Mouse (Mus musculus) monocyte, adult 5-6 weeks (primary cell): Measurements from ENCODE around the gene Grin1. TPM values are rescaled to one million over a fixed set of nuclear protein-coding genes. Genes with fewer than 3 reads are reported as not detected.

Source experiments
- ATAC-seq: fragments of 153-309, 156-312 bp; replicated peaks from 2 replicates; pipeline ENCODE4 v1.8.0; 2017; ENCODE audit warnings: mild to moderate bottlenecking; ENCODE audit not compliant: low TSS enrichment, insufficient number of reproducible peaks, severe bottlenecking, poor library complexity, low FRiP score
- total RNA-seq: library from RNA; stranded (forward); fragments of 200-1000, 200-491, 200-594 nt; gene quantifications from 3 replicates; pipeline ENCODE4 v1.2.3, GENCODE M21; 2017

Grin1 gene
- total RNA-seq, result 0.49 TPM in 1 of 3 replicates, not detected in the others

GRCm38 (mm10) chr2:25318971-25319773 is at the start of gene Grin1:
Gene Grin1 (minus strand): TSS chr2:25319187.
- ATAC-seq, result peak; percentile 52; the same call in 1 of the 2 replicates

DNA sequence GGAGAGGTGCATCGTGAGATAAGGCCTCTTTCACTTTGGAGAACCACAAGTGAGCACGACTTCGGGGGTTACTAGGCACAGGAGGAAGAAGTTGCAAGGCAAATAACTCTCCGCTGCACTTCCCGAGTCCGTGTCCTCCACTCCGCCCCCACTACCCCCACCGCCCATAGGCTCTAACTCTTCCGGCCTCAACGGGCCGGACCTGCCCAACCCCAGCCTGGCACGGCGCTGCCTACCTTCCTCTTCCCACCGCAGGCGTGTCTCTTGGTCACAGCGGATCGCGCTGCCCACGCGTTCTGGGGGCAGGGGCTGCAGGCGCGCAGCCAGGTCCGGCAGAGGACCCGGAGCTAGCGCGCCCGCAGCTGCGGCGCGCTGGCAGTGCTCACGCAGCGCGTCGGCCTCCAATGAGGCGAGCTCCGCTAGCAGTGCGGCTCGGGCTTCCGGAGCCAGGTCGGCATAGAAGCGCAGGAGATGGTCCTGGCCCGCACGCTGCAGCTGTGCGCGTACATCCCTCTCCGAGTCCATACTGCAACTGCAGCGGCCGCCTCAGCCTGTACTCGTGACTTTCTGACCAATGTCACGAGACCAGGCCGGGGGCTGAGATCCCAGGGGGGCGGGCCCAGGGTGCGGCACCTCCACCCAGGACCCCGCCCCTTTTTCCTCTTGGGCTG is 46.2 kb upstream of the Grin1 start, which contains the start of gene Uap1l1:
Gene Uap1l1 (minus strand): TSS at position 592 of the 671 bp plus-strand sequence.
- ATAC-seq, result peak; percentile 55

- 0 out of 2 replicates have a peak, but pooled peaks have one; percentile 4 for ATAC-seq
Observed at GRCm38 (mm10) chr2:25364761-25365090, 45.7 kb upstream of the Grin1 start.

DNA sequence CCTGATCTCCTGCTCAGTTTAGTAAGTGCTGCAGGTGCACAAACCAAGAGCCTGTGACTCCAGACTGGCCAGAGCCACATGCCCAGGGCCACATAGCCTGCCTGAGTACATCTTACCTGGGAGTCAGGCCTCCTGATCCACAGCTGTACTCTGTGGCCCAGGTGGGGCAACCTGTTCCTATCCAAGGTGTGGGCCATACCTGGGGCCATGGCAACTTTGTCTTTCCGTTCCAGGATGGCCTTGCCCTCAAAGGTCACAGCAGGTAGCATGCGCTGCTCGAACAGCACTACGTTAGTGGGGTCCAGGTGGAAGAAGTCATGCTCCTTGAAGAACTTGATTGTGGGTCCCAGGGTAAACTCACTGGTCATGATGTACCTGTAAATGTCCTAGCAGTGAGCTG is 45.3 kb upstream of the Grin1 start:
- ATAC-seq, result no peak

- no peak for ATAC-seq
Observed at GRCm38 (mm10) chr2:25363478-25364178, 44.6 kb upstream of the Grin1 start.

- no peak for ATAC-seq
Observed at GRCm38 (mm10) chr2:25359848-25360247, 40.9 kb upstream of the Grin1 start.

DNA sequence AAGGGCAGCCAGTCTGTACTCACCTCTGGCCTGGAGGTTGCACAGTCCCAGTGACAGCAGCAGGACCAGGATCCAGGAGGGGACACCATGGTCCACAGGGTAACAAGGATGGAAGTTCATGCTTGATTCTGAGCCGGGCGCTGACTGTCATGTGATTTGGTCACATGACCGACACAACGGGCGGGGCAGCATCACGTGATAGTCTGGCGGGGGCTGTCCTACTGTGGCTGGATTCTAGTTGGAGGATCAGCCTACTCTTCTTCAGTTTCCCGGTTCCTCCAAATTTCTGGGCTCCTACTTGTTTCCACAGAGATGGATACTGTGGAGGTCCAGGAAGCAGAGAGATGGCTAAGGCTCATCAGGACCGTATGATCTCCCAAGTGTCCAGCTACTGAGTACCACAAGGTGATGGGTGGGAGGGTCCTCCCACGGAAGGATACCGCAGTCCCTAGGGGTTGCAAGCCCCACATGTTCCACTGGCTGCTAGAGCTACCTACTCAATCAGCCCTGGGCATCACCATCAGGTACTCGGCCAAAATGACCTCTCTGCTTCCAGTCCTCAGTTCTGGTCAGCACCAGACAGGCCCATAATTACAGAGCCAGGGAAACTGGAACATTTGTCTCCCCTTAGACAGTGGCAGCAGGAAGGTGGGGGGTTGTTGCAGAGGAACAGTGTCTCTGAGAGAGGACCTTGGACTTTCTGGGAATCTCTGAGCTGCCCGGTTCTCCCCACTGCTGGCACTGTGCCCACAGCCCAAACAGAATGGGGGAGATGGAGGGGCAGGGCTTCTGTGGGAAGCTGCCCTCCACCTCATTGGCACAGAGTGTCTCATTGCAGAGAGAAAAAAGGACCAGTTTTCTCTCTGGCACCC is 37.5 kb upstream of the Grin1 start, which contains the start of gene Dpp7:
Gene Dpp7 (minus strand): TSS at position 152 of the 872 bp plus-strand sequence.
- peak; percentile 86 for ATAC-seq

- ATAC-seq, result no peak
Observed at GRCm38 (mm10) chr2:25355419-25356066, 36.6 kb upstream of the Grin1 start.

DNA sequence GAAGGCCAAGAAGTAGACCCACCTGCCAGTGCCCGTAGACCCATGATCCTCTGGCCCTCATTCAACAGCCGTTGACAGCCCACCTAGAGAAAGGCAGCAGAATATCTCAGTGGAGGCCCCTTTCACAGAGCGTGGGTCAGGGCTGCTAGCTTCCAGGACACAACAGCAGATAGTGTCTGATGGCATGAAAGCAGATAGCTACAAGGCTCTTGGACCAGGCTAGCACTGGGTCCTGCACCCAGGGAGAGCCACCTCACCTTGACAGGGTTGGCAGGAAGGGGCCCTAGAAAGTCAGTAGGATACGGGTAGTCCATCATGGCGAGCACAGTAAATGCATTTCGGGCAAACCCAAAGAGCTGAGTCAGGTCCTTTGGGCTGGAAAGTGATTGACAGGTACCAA is 35.2 kb upstream of the Grin1 start:
- no peak for ATAC-seq

DNA sequence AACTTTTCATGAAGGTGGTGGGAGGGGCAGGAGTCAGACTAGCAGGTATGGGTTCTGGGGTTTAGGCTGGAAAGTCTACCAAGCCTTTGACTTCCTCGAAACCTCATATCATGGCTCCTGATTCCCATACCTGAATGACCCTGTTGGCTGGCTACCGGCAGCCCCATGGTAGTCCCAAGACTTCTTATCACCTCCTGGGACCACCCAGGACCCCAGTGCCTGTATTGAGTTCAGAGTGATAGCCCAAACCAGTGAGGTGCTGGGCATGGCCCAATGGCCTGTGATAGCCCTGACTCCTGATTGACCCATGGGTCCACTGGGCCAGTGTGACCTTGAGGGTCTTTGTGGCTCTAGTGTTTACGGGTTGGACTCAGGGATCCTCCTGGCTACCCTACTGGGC is 31.7 kb upstream of the Grin1 start:
- no peak for ATAC-seq

DNA sequence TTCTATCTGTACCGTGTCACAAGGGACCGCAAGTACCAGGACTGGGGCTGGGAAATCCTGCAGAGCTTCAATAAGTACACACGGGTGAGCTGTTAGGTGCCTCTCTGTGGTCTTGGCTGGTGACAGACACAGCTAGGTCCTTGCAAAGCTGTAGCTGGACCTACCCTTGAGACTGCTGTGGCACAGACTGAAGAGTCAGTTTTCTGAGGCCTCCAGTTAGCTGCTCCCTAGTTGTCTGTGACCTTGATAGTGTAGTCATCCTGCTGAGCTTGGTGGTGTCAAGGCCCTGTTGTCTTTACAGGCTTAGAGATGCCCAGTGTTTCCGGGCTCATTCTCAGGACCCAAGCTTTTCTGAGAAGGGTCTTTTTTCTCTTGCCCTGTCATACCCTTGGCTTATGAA is 30.5 kb upstream of the Grin1 start:
- no peak for ATAC-seq

DNA sequence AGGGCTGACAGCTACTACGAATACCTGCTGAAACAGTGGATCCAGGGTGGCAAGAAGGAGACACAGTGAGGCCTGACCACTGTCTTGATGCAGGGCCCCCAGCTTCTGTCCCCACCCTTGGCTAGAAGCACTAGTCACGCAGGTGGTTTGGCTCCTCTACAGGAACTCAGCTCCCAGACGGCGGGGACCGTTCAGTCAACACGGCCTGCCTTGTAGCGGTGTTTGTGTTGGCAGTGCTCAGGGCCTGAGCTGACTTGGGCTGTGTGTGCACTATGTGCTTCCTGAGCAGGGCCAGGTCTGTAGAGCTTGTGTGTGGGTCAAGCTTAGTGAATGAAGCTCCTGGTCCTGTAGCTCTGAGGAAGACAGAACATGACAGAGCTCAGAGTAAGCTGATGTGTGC is 29.2 kb upstream of the Grin1 start:
- no peak for ATAC-seq

GRCm38 (mm10) chr2:25338303-25338702 is 19.3 kb upstream of the Grin1 start:
- ATAC-seq, result 0 out of 2 replicates have a peak, but pooled peaks have one; percentile 9

DNA sequence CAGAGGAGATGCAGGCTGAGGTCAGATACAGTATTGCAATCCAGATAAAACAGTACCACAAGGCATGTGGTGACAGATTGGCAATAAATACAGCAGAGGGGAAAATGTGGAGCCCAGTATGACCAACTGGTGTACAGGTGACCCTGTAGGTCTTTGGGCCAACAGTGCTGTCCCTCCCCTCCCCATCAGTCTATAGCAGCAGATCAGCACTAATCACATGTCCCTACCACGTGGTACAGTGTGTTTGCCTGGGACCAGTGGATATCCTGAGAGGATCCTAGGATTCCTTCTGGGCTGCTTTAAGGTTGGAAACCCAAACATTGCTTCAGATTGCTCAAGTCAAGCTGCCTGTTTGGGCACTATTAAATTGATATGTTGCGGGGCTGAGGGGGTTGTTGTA is 14.6 kb upstream of the Grin1 start:
- no peak for ATAC-seq

GRCm38 (mm10) chr2:25332286-25333160 is 13.5 kb upstream of the Grin1 start, which contains the start of gene Man1b1:
Gene Man1b1 (plus strand): TSS chr2:25332338.
- ATAC-seq, result peak; percentile 97

DNA sequence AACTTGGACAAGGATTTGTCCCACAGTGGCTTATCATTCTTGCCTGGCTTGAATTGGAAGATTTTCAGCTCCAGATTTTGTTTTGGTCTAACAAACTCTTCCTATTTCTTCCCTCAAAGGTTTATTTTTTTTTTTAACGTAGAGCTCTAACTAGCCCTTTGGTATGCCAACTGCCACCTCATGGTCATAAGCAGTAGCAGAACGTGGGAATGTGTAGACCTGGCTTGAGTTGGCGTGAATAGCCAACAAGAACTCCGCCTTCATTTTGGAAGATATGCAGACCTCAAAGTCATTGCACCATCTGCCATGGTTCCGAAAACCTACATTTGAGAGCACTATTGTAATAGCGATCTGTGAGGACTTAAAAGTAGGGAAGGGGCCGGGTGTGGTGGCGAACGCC is 12.5 kb upstream of the Grin1 start:
- ATAC-seq, result no peak

GRCm38 (mm10) chr2:25328440-25328839 is 9.5 kb upstream of the Grin1 start:
- no peak for ATAC-seq
